Mouse (Mus musculus): Measurements from ENCODE around the gene Immp2l. TPM values are rescaled to one million over a fixed set of nuclear protein-coding genes. Genes with fewer than 3 reads are reported as not detected.

Immp2l gene
- total and polyA plus RNA-seq, 2 experiments from 2014 or later = 9.4 to 16.6 TPM

DNA sequence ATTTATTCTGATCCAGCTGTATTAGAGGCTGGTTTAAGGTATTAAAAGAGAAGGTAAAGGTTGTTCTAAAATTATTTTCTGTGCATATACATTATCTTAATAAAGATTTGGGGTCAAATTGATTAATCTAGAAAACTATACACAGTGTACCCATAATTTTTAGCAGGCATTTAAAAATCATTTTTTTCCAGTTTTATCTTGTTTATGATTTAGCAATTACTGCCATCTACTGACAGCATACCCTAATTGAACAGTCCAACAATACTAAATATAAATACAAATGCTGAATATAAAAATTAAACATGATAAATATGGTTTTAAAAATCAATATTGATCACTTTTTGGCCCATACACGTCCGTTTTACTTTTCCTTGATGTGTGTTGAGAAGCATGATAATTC lies 850.1 kb downstream of the Immp2l start:
- no peak for TF ChIP-seq CTCF (IDR thresholded peaks at IDR 0.05)
- Histone ChIP-seq H3K27me3 (ENCODE audit: insufficient read depth, low read length) (no peaks in the 10 kb centered on the region), H3K4me1 (ENCODE audit: insufficient read depth, low read length) (no peaks in the 10 kb centered on the region), H3K4me2 (ENCODE audit: low read depth, low read length, poor library complexity, severe bottlenecking) (no peak overlapping the region), H3K9ac (replicated peaks; ENCODE audit: low read length, poor library complexity, severe bottlenecking) (no peak overlapping the region), H3K27ac (ENCODE audit: low read depth, low read length) (no peak overlapping the region), H3K4me3 (ENCODE audit: low read depth, low read length) (no peak overlapping the region), H3K36me3 (ENCODE audit: insufficient read depth, low read length) (no peaks in the 10 kb centered on the region), H3K9me3 (ENCODE audit: low read length) (no peaks in the 10 kb centered on the region)
- ATAC-seq (ENCODE audit: low FRiP score) (no peak), DNase-seq (ENCODE audit: low spot score) (no peak)
- 84% methylated on average over 2 of the region's 2 CpGs for WGBS

GRCm38 (mm10) chr12:41877292-41877959 lies 853.5 kb downstream of the Immp2l start:
- 31% methylated on average over 5 of the region's 5 CpGs for WGBS
- H3K27me3 ChIP-seq (ENCODE audit: insufficient read depth, low read length) = no peaks in the 10 kb centered on the region
- TF ChIP-seq CTCF (IDR thresholded peaks at IDR 0.05) = no peak
- H3K27ac ChIP-seq (ENCODE audit: low read depth, low read length) = no peak overlapping the region
- DNase-seq (ENCODE audit: low spot score) (peak; percentile 19), ATAC-seq (ENCODE audit: low FRiP score) (no peak)
- H3K36me3 ChIP-seq (ENCODE audit: insufficient read depth, low read length) = no peaks in the 10 kb centered on the region
- H3K9me3 ChIP-seq (ENCODE audit: low read length) = no peaks in the 10 kb centered on the region
- no peak overlapping the region for H3K4me2 ChIP-seq (ENCODE audit: low read depth, low read length, poor library complexity, severe bottlenecking)
- H3K4me3 ChIP-seq (ENCODE audit: low read depth, low read length) = no peak overlapping the region
- no peak overlapping the region for H3K9ac ChIP-seq (replicated peaks; ENCODE audit: low read length, poor library complexity, severe bottlenecking)
- H3K4me1 ChIP-seq (ENCODE audit: insufficient read depth, low read length) = no peaks in the 10 kb centered on the region

- no peaks in the 10 kb centered on the region for H3K4me1 ChIP-seq (ENCODE audit: insufficient read depth, low read length)
- H3K36me3 ChIP-seq (ENCODE audit: insufficient read depth, low read length) = no peaks in the 10 kb centered on the region
- WGBS = 77% methylated on average over 3 of the region's 3 CpGs
- no peak overlapping the region for H3K27ac ChIP-seq (ENCODE audit: low read depth, low read length)
- no peak overlapping the region for H3K9ac ChIP-seq (replicated peaks; ENCODE audit: low read length, poor library complexity, severe bottlenecking)
- H3K4me3 ChIP-seq (ENCODE audit: low read depth, low read length) = no peak overlapping the region
- no peaks in the 10 kb centered on the region for H3K9me3 ChIP-seq (ENCODE audit: low read length)
- no peak for TF ChIP-seq CTCF (IDR thresholded peaks at IDR 0.05)
- H3K4me2 ChIP-seq (ENCODE audit: low read depth, low read length, poor library complexity, severe bottlenecking) = no peak overlapping the region
- ATAC-seq (ENCODE audit: low FRiP score) = no peak
- DNase-seq (ENCODE audit: low spot score) = no peak
- H3K27me3 ChIP-seq (ENCODE audit: insufficient read depth, low read length) = no peaks in the 10 kb centered on the region
These were observed 854.6 kb downstream of the Immp2l start for GRCm38 (mm10) chr12:41878493-41878892.

- no peak for DNase-seq (ENCODE audit: low spot score)
- no peak for ATAC-seq (ENCODE audit: low FRiP score)
- Histone ChIP-seq H3K9ac (replicated peaks; ENCODE audit: low read length, poor library complexity, severe bottlenecking) (no peak overlapping the region), H3K27ac (ENCODE audit: low read depth, low read length) (no peak overlapping the region), H3K4me1 (ENCODE audit: insufficient read depth, low read length) (no peaks in the 10 kb centered on the region), H3K4me3 (ENCODE audit: low read depth, low read length) (no peak overlapping the region), H3K9me3 (ENCODE audit: low read length) (no peaks in the 10 kb centered on the region), H3K36me3 (ENCODE audit: insufficient read depth, low read length) (no peaks in the 10 kb centered on the region), H3K4me2 (ENCODE audit: low read depth, low read length, poor library complexity, severe bottlenecking) (no peak overlapping the region), H3K27me3 (ENCODE audit: insufficient read depth, low read length) (no peaks in the 10 kb centered on the region)
- TF ChIP-seq CTCF (IDR thresholded peaks at IDR 0.05) = no peak
- WGBS = 89% methylated on average over 1 of the region's 1 CpGs
These were observed 855.1 kb downstream of the Immp2l start for GRCm38 (mm10) chr12:41878972-41879371.

DNA sequence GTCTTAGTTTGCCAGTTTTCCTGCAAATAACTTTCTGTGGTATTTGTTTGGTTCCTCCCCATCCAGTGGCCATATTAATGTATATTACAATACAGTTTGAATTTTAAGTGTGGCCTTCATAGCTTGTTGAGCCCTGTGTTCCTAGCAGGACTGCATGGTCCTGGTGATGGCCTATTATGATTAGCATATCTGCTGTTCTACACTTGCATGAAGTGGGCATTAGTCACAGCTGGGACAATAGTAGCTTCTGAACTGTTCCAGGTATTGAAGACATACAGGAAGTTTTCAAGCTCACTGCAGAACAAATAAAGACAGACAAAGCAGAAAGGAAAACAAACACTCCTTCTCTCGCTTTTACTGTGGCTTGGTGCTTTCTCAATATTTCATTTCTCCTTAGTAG lies 855.5 kb downstream of the Immp2l start:
- WGBS = 77% methylated on average over 1 of the region's 1 CpGs
- no peaks in the 10 kb centered on the region for H3K27me3 ChIP-seq (ENCODE audit: insufficient read depth, low read length)
- no peaks in the 10 kb centered on the region for H3K36me3 ChIP-seq (ENCODE audit: insufficient read depth, low read length)
- H3K27ac ChIP-seq (ENCODE audit: low read depth, low read length) = no peak overlapping the region
- DNase-seq (ENCODE audit: low spot score) (no peak), ATAC-seq (ENCODE audit: low FRiP score) (no peak)
- no peaks in the 10 kb centered on the region for H3K9me3 ChIP-seq (ENCODE audit: low read length)
- H3K4me2 ChIP-seq (ENCODE audit: low read depth, low read length, poor library complexity, severe bottlenecking) = no peak overlapping the region
- H3K4me3 ChIP-seq (ENCODE audit: low read depth, low read length) = no peak overlapping the region
- H3K4me1 ChIP-seq (ENCODE audit: insufficient read depth, low read length) = no peaks in the 10 kb centered on the region
- TF ChIP-seq CTCF (IDR thresholded peaks at IDR 0.05) = no peak
- no peak overlapping the region for H3K9ac ChIP-seq (replicated peaks; ENCODE audit: low read length, poor library complexity, severe bottlenecking)

- 88% methylated on average over 3 of the region's 3 CpGs for WGBS
- Histone ChIP-seq H3K4me3 (ENCODE audit: low read depth, low read length) (no peak overlapping the region), H3K36me3 (ENCODE audit: insufficient read depth, low read length) (no peaks in the 10 kb centered on the region), H3K4me2 (ENCODE audit: low read depth, low read length, poor library complexity, severe bottlenecking) (no peak overlapping the region), H3K27me3 (ENCODE audit: insufficient read depth, low read length) (no peaks in the 10 kb centered on the region), H3K4me1 (ENCODE audit: insufficient read depth, low read length) (no peaks in the 10 kb centered on the region), H3K27ac (ENCODE audit: low read depth, low read length) (no peak overlapping the region), H3K9me3 (ENCODE audit: low read length) (no peaks in the 10 kb centered on the region), H3K9ac (replicated peaks; ENCODE audit: low read length, poor library complexity, severe bottlenecking) (no peak overlapping the region)
- no peak for ATAC-seq (ENCODE audit: low FRiP score)
- no peak for TF ChIP-seq CTCF (IDR thresholded peaks at IDR 0.05)
- no peak for DNase-seq (ENCODE audit: low spot score)
These were observed 856.9 kb downstream of the Immp2l start for GRCm38 (mm10) chr12:41880833-41881232.

Data from midbrain, postnatal 0 days (tissue).